Mouse (Mus musculus): ENCODE data around the gene Tmed2.
"Not testable (repeated sequence)": the region's sequence is repeated elsewhere in the genome, so short reads cannot be mapped to it uniquely, and the experiment has no call there.

The Tmed2 gene

DNA sequence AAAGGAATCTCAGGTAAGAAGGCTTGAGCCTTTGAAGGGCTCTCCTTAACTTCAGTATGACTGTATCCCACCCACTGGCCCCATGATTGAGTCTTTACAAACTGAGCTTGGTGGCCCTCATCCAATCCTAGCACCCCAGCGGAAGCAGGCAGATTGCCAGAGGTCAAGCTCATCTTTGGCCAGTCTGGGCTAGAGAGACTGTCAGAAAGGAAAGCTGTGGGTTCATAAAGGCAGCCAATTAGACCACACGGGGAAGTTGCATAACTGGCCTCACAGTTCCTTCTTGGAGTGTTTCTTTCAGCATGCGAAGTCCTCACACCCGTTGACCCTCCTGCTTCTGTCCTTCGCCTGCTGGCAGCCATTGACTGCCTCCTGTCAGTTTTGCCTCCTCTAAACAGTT lies 42.0 kb downstream of the Tmed2 start:
- DNase-seq = no peak

GRCm38 (mm10) chr5:124592768-124593167 lies 52.3 kb downstream of the Tmed2 start:
- DNase-seq = no peak

GRCm38 (mm10) chr5:124598224-124599174 lies 58.0 kb downstream of the Tmed2 start:
- peak; percentile 84 for DNase-seq

GRCm38 (mm10) chr5:124599726-124600125 lies 59.2 kb downstream of the Tmed2 start:
- DNase-seq = not testable (repeated sequence)
